Mouse (Mus musculus): ENCODE results near the gene Tbc1d14.

Tbc1d14 gene

GRCm38 (mm10) chr5:36508351-36508750, 84.7 kb downstream of the Tbc1d14 start:
- no peak for DNase-seq (ENCODE audit: low spot score in 2 of 2)

DNA sequence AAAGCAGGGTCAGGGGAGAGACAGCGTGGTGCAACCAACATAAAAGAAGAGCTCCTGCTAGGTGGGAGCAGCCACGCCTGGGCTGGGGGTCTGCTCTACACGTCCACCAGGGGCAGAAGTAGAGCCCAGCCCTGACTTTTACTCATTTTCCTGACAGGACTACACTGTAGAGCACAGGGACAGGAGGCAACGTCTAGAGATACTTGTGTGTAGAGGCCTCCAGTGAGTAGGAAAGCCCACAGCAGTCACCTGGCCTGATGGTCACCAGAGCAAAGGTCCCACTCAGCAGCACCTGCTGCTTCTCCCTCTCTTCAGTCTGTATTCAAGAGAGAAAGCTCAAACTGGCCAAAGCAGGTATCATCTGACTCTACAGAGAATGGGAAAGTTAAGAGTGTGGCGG, 87.4 kb downstream of the Tbc1d14 start:
- no peak for DNase-seq (ENCODE audit: low spot score in 2 of 2)

DNA sequence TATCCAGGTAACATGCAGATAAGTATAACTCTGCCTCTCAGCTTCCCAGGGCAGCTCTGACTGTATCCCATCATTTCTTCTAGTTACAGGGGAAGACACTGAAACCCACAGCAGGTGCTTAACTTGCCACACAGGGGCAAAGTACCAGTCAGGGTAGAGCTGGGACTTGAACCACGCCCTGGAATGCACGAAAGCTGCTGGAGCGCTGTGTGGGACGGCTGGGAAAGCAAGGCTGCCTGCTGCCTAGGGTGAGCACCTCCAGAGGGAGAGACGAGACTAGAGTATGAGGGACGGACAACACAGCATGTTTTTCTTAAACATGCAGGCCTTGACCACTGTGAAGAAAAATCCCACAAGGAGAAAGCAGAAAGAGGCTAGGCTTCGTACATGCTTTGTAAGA, 87.8 kb downstream of the Tbc1d14 start:
- DNase-seq (ENCODE audit: low spot score in 2 of 2), result no peak

GRCm38 (mm10) chr5:36494709-36495108, 98.4 kb downstream of the Tbc1d14 start:
- no peak for DNase-seq (ENCODE audit: low spot score in 2 of 2)

GRCm38 (mm10) chr5:36493919-36494318, 99.2 kb downstream of the Tbc1d14 start:
- no peak for DNase-seq (ENCODE audit: low spot score in 2 of 2)

DNA sequence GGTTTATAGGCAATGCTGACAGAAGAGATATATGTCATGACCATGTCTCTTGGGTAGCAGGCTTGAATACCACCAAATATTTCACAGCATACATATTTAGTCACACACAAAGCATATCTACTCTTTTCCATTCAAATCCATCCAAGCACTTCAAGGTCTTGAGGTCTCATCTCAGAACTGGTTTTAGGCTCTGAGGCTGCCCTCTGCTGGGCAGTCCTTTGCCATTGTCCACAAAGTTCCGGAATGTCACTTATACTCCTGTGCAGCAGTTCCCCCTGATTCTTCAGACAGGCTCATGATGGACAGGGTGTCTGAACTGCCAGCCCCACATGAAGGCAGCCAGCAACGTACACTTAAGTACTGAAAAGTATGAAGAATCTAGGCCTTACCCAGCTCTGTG, 103.9 kb downstream of the Tbc1d14 start:
- DNase-seq (ENCODE audit: low spot score in 2 of 2), result peak in 1 of 2 experiments; percentile 13

DNA sequence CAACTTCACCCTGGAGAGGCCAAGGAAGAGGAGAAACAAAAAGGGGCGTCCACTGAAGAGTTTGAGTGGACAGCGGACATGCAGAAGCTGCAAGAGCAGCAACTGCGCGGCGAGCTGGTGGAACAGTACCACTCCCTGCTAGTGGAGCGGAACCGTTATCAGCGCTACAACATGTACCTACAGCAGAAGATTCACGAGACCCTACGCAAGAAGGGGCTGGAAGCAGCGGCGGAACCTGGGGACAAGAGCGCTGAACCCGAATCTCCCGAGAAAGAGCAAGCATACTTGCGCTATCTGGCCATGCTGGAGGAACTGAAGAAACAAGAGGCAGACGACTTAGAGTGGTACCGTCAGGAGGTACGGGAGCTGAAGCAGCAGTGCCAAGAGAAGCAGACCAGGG, 107.8 kb downstream of the Tbc1d14 start:
- DNase-seq (ENCODE audit: low spot score in 2 of 2), result no peak

DNA sequence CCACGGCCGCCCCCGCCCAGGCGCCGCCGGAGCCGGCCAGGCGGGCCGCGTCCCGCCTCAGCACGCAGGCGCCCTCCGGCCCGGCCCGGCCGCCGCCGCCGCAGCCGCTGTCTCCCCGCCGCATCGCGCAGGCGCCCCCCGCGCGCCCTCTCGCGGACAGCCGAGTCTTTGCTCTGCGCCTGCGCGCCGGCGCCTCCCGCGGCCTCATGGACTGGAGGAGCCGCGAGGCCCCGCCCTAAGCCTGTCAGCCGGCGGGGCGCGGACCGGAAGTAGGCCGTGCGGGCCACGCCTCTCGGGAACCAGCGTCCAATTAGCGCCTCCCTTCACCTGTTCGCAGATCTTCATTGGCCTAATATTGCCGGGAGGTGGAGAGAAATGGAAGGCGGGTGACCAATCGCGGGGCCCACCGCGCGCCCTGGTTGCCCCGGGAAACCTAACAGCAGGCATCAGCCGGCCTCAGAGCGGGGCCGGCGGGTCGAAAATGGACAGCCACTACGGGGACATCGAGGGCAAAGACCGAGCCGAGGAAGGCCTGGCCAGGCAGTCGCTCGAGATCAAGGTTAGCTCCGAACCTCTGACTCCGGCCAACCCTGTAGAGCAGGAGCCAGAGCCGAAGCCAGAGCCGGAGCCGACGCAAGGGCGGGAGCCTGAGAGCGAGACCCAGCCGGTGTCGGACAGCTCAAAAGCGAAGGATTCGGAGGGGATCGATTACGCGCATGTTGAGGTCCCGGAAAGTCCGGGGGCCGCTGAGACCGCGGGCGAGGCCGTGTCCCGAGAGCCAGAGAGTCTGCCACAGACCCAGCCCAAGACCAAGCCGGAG, 108.7 kb downstream of the Tbc1d14 start, which contains the start of the genes Tada2b and Ccdc96:
Gene Tada2b, minus strand, starts transcription at position 115 of the 820 bp plus-strand sequence.
Gene Ccdc96, plus strand, starts transcription at position 418 of the 820 bp plus-strand sequence.
- peak; percentile 92 to 98 for DNase-seq (ENCODE audit: low spot score in 2 of 2)

- DNase-seq (ENCODE audit: low spot score in 2 of 2), result peak in 1 of 2 experiments; percentile 56
These were observed 109.6 kb downstream of the Tbc1d14 start for GRCm38 (mm10) chr5:36483203-36484101.

GRCm38 (mm10) chr5:36481114-36481513, 112.0 kb downstream of the Tbc1d14 start:
- no peak for DNase-seq (ENCODE audit: low spot score in 2 of 2)

GRCm38 (mm10) chr5:36480398-36480797, 112.7 kb downstream of the Tbc1d14 start:
- no peak for DNase-seq (ENCODE audit: low spot score in 2 of 2)

DNA sequence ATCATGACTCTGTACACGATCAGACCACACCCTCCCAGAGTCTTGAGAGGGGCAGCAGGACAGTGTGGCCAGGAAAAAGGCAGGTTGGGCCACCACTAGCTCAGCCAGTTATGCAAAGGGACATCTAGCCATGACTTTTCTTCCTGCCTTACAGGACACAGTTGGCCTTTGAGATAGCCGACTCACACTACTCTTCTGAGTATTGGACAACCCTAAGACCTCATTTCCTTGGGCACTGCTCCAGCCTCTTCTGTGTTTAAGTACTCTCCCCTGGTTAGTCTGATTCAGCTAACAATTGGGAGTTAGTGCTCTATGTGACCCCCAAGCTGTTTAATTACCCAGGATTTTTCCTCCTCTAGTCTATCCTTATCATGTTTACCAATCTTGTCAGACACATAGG, 113.3 kb downstream of the Tbc1d14 start:
- DNase-seq (ENCODE audit: low spot score in 2 of 2), result no peak

- no peak for DNase-seq (ENCODE audit: low spot score in 2 of 2)
These were observed 114.3 kb downstream of the Tbc1d14 start for GRCm38 (mm10) chr5:36478540-36479420.

DNA sequence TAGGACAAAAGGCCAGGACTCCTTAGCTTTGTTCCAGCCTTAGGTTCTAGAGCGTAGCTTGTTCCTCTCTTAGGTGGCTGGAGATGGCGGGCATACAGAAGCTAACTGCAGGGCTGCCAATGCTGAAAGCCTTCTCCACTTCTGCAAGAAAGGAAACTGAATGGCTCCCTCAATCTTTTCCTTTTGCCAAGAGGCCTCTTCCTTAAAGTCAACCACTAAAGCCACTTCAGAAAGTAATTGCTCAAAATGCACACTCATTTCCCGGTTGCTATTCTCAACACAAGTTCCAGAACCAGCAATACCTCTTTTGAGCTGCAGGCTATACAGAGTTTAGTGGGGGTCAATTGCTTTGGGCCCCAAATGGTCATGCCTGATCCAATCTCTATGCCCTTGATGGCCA, 115.6 kb downstream of the Tbc1d14 start:
- DNase-seq (ENCODE audit: low spot score in 2 of 2), result no peak

DNA sequence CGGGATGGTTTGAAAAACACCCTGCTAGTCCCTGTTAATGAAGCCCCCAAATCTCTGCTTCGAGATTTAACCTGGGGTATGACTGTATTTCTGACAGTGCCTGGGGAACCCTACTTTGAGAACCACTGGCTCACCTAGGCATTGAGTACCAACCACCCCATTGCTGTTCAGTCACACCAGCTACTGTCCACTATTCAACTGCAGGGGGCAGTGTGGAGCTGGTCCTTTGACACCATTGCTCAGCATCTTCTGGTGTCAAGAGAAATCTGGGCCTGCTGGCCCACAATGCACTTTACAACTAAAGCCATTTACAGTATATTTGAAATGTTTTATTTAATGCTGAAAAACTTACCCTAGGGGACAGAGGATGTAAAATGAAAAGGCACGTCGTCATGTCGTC, 118.8 kb downstream of the Tbc1d14 start:
- DNase-seq (ENCODE audit: low spot score in 2 of 2), result peak; percentile 50 to 62

DNA sequence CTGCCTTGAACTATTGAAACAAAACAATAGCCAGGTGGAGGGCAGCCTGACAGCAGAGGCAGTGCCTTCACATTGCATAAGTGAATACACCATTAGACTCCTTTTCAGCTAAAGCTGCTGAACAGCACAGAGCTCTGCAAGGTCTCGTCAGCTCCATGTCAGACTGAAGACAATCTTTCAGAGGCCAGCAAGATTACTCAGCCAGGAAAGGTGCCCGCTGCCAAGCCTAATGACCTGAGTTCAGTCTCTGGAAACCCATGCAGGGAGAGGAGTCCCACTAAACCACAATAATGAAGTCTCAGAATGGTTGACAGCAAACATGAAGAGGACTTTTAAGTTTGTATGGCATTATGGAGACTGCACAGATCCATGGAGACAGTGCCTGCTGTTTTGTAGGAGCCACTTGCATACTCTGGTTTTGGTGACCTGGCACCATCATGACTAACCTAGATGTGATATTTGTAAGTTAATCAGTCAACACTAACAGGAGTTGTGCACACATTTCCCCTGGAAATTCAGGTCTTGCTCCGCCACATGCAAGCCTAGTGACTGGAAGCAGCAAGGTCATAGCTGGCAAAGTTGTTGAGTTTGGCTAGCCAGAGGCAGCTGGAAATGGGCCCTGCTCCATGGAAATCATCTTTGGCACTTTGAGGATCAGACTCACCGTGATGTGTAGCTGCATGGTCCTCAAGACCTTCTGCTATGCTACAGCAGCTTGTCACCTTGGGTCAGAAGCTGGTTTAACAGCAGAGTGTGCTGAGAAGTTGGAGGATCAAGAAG, 120.0 kb downstream of the Tbc1d14 start:
- no peak for DNase-seq (ENCODE audit: low spot score in 2 of 2)

GRCm38 (mm10) chr5:36471206-36471605, 121.9 kb downstream of the Tbc1d14 start:
- DNase-seq (ENCODE audit: low spot score in 2 of 2), result no peak

GRCm38 (mm10) chr5:36465889-36466288, 127.2 kb downstream of the Tbc1d14 start:
- DNase-seq (ENCODE audit: low spot score in 2 of 2), result no peak

DNA sequence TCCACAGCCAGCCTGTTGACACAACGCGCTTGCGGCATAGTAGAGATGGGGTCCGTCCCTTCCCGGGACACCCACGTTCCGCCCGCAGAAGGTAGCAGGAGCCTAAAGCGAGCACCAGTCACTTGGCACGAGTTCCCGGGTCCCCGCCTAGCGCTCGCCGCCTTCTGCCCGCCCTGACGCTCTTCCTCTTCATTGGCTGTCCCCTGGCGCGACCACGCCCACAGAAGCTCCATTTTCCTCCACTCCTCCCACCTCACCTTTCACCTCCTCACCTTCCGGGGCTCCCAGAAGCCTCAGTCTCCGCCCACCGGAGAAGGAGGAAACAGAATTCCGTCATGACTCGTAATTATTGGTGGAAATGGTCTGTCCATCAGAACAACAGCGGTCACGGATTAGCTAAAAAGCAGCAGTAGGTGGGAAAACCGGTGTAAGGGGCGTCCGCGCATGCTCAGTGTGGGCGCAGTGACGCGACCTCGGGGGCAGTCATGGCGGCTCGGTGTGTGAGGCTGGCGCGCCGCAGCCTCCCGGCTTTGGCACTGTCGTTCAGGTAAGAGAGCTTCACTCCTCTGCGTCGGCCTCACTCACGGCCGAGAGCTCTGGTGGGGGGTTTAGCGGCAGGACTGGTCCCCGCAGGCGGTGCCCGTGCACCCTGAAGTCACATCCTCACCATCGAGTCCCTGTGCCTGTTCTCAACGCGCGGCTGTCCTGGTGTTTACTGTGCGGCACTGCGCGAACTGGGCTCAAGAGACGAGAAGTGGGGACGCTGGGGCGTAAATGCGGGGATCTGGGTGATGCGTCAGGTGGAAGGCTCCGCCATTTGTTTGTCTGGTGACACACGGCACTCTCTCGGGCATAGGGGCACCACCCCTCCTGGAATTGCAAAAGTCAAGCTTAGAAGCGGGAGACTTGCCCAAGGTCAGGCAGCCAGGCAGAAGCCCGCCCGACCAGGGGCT, 128.1 kb downstream of the Tbc1d14 start, which contains the start of gene Grpel1:
Gene Grpel1, plus strand, starts transcription at position 290 of the 953 bp plus-strand sequence.
- DNase-seq (ENCODE audit: low spot score in 2 of 2), result peak; percentile 93
